15 mouse cellular contexts compared by ENCODE assay signal in genomic region chr7:54557436-54557835, GRCm38 (mm10).
"Had no signal": no experiment of that assay in that cellular context is flagged by ENCODE, and none has a peak within 500 bp of the region (broad histone marks: within the 10 kb centered on the region; RNA-seq: fewer than 3 reads in every experiment).

No protein-coding gene starts in this region.

- ATAC-seq: lung, postnatal 0 days; midbrain, embryonic 13.5 days; midbrain, embryonic 15.5 days had no signal

- H3K9ac ChIP-seq: lung, embryonic 15.5 days; midbrain, embryonic 13.5 days; midbrain, embryonic 15.5 days; neural tube, embryonic 12.5 days had no signal

- H3K4me2 ChIP-seq: lung, embryonic 15.5 days; midbrain, embryonic 11.5 days; midbrain, embryonic 13.5 days; midbrain, embryonic 15.5 days; neural tube, embryonic 12.5 days had no signal

- H3K27ac ChIP-seq: lung, embryonic 15.5 days; macrophage; midbrain, embryonic 13.5 days; midbrain, embryonic 15.5 days; neural tube, embryonic 12.5 days had no signal

- H3K9me3 ChIP-seq: lung, embryonic 15.5 days; midbrain, embryonic 13.5 days; midbrain, embryonic 15.5 days; neural tube, embryonic 12.5 days had no signal

- DNase-seq: lung, adult 2 months; lung, postnatal 14 days; lung, postnatal 36 days; right cerebral cortex, postnatal 14 days; thymus, adult 18-20 months; thymus, postnatal 14 days; thymus, postnatal 36 days had no signal

- H3K27me3 ChIP-seq: lung, embryonic 15.5 days; megakaryocyte, embryonic 14.5 days; midbrain, embryonic 13.5 days; midbrain, embryonic 15.5 days; neural tube, embryonic 12.5 days had no signal

- H3K4me3 ChIP-seq: lung, embryonic 15.5 days; megakaryocyte, embryonic 14.5 days; midbrain, embryonic 13.5 days; midbrain, embryonic 15.5 days; neural tube, embryonic 12.5 days had no signal

- H3K4me1 ChIP-seq: lung, embryonic 15.5 days; megakaryocyte, embryonic 14.5 days; midbrain, embryonic 13.5 days; midbrain, embryonic 15.5 days; neural tube, embryonic 12.5 days had no signal

- H3K36me3 ChIP-seq: lung, embryonic 15.5 days; midbrain, embryonic 13.5 days; midbrain, embryonic 15.5 days; neural tube, embryonic 12.5 days had no signal
